Mouse (Mus musculus) natural killer cell, adult 2 months (primary cell): ENCODE results near the gene Pgp.

Source experiments
- DNase-seq, 2 experiments: peaks; one replicate each; pipeline ENCODE4 v3.0.0; 2022; ENCODE audit warnings: low spot score in 2 of 2

The Pgp gene

GRCm38 (mm10) chr17:24520450-24520849, 50.3 kb downstream of the Pgp start:
- DNase-seq: no peak
